Comparison of ENCODE assay signal across 8 mouse cellular contexts in the genomic region with DNA sequence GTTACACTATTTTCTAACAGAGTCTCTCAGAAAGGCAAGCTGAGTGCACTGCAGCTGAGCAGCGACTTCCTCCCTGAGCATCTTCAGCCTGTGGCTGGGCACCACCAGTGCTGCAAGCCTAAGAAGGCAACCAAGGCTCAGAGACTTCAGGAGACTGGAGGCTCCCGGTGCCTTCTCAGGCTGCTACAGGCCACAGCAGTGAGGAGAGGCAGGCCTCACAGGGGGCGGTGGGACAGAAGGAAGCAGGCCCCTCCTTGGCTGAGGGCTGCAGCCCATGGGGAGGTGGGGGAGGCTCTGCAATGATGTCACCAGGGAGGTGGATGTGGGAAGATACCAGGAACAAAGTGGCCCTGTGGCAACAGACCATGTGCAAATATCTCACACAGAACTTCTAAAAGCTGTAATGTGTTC. TPM values are rescaled to one million over a fixed set of nuclear protein-coding genes. Genes with fewer than 3 reads are reported as not detected.
A peak's percentile ranks its signal among the peaks of the same experiment; 100 is the strongest.
DNase-seq lines count a peak whose midpoint lies in the region; ATAC-seq lines count a peak whose summit lies in the region.

No protein-coding gene starts in this region.

- no peaks in the 10 kb centered on the region for H3K27me3 ChIP-seq in kidney, embryonic 14.5 days (ENCODE audit: control insufficient read depth, insufficient read depth, low read length)

- intact Hi-C loops in left cerebral cortex, postnatal 4 days (cut with DNase I) = loop anchor here (10.0 kb wide), 2 partner anchors 645 to 835 kb away; no protein-coding TSS in a partner anchor

- WGBS in kidney, embryonic 14.5 days = 31% methylated on average over 3 of the region's 3 CpGs

- H3K4me2 ChIP-seq in kidney, embryonic 14.5 days (replicated peaks; ENCODE audit: low read depth, low read length) = no peak overlapping the region

- H3K27ac ChIP-seq in kidney, embryonic 14.5 days (ENCODE audit: low read depth, low read length) = no peak overlapping the region; the same call in 1 of the 2 replicates

- 0 out of 2 replicates have a peak, but pooled peaks have one; percentile 26 for ATAC-seq in kidney, embryonic 14.5 days (ENCODE audit: low FRiP score, low TSS enrichment)
- 0 out of 2 replicates have a peak, but pooled peaks have one; percentile 32 for ATAC-seq in erythroid progenitor cell, adult 5-6 weeks (replicated peaks; ENCODE audit: low FRiP score, poor library complexity, severe bottlenecking)
- ATAC-seq in megakaryocyte progenitor cell, adult 5-6 weeks (replicated peaks; ENCODE audit: poor library complexity) = no peak

- DNase-seq in kidney, postnatal 14 days = no peak
- DNase-seq in ZHBTc4 (ENCODE audit: low read depth, low spot score) = peak; percentile 37
- DNase-seq in left cerebral cortex, postnatal 4 days = peak; percentile 25
- no peak for DNase-seq in embryo, embryonic 10 days (ENCODE audit: low spot score)
- no peak for DNase-seq in layer of hippocampus, postnatal 36 days

- H3K36me3 ChIP-seq in kidney, embryonic 14.5 days (ENCODE audit: control insufficient read depth, insufficient read depth, low read length) = peaks cover 3% of the 10 kb centered on the region; the same call in 1 of the 2 replicates

- H3K4me3 ChIP-seq in kidney, embryonic 14.5 days (ENCODE audit: low read length) = no peak overlapping the region

- no peak overlapping the region for H3K9ac ChIP-seq in kidney, embryonic 14.5 days (ENCODE audit: low read depth, low read length)

- H3K9me3 ChIP-seq in kidney, embryonic 14.5 days (ENCODE audit: control insufficient read depth, low read length) = no peaks in the 10 kb centered on the region

- peaks cover 8% of the 10 kb centered on the region; the same call in 1 of the 2 replicates for H3K4me1 ChIP-seq in kidney, embryonic 14.5 days (ENCODE audit: control insufficient read depth, insufficient read depth, low read length)

RNA-seq across cellular contexts. Expression of a gene that starts 25.1 kb away (rescaled TPM):
- 87.4 and 89.1 TPM in 2 replicates for polyA plus RNA-seq in kidney, embryonic 14.5 days (2014; fragmentation: Nextera tagmentation; extraction: Ambion mirVana)
- 11.5 and 14.7 TPM in 2 replicates for total RNA-seq in erythroid progenitor cell, adult 5-6 weeks (2015; ENCODE audit: low replicate concordance)
- total RNA-seq in erythroid progenitor cell, adult 5-6 weeks (2017; ENCODE audit: low replicate concordance) = 3.1 and 7.7 TPM in 2 replicates
- total RNA-seq in left cerebral cortex, postnatal 4 days (2021) = 10 to 100 TPM; 10.8 to 12.5 TPM
- total RNA-seq in megakaryocyte progenitor cell, adult 5-6 weeks (2015) = 125 and 137 TPM in 2 replicates
- total RNA-seq in megakaryocyte progenitor cell, adult 5-6 weeks (2017) = 26.7 and 32.3 TPM in 2 replicates
- 10 to 100 TPM; 33.7 to 36.9 TPM for total RNA-seq in layer of hippocampus, postnatal 36 days (2021)

RNA-seq across cellular contexts. Expression of a gene that starts 50.2 kb away (rescaled TPM):
- 27.4 and 43.9 TPM in 2 replicates for polyA plus RNA-seq in kidney, embryonic 14.5 days (2014; fragmentation: Nextera tagmentation; extraction: Ambion mirVana)
- 22.3 and 29.8 TPM in 2 replicates for total RNA-seq in erythroid progenitor cell, adult 5-6 weeks (2015; ENCODE audit: low replicate concordance)
- 17.1 and 25.2 TPM in 2 replicates for total RNA-seq in erythroid progenitor cell, adult 5-6 weeks (2017; ENCODE audit: low replicate concordance)
- total RNA-seq in left cerebral cortex, postnatal 4 days (2021) = 10 to 100 TPM; 40.8 to 41.8 TPM
- total RNA-seq in megakaryocyte progenitor cell, adult 5-6 weeks (2015) = 28.1 and 34.0 TPM in 2 replicates
- 41.1 and 47.3 TPM in 2 replicates for total RNA-seq in megakaryocyte progenitor cell, adult 5-6 weeks (2017)
- 10 to 100 TPM; 57.2 to 57.5 TPM for total RNA-seq in layer of hippocampus, postnatal 36 days (2021)

RNA-seq across cellular contexts. Expression of a gene that starts 50.7 kb away (rescaled TPM):
- 27.5 and 31.6 TPM in 2 replicates for polyA plus RNA-seq in kidney, embryonic 14.5 days (2014; fragmentation: Nextera tagmentation; extraction: Ambion mirVana)
- 8.8 and 11.9 TPM in 2 replicates for total RNA-seq in erythroid progenitor cell, adult 5-6 weeks (2015; ENCODE audit: low replicate concordance)
- 3.6 and 10.4 TPM in 2 replicates for total RNA-seq in erythroid progenitor cell, adult 5-6 weeks (2017; ENCODE audit: low replicate concordance)
- total RNA-seq in left cerebral cortex, postnatal 4 days (2021) = 10 to 100 TPM; 15.4 to 15.5 TPM
- total RNA-seq in megakaryocyte progenitor cell, adult 5-6 weeks (2015) = 29.7 and 29.9 TPM in 2 replicates
- total RNA-seq in megakaryocyte progenitor cell, adult 5-6 weeks (2017) = 25.7 and 31.9 TPM in 2 replicates
- 10 to 100 TPM; 12.7 to 14.1 TPM for total RNA-seq in layer of hippocampus, postnatal 36 days (2021)

RNA-seq across cellular contexts. Expression of a gene that starts 51.5 kb away (rescaled TPM):
- 33.4 and 36.1 TPM in 2 replicates for polyA plus RNA-seq in kidney, embryonic 14.5 days (2014; fragmentation: Nextera tagmentation; extraction: Ambion mirVana)
- total RNA-seq in erythroid progenitor cell, adult 5-6 weeks (2015; ENCODE audit: low replicate concordance) = 14.1 and 19.7 TPM in 2 replicates
- 13.5 and 20.5 TPM in 2 replicates for total RNA-seq in erythroid progenitor cell, adult 5-6 weeks (2017; ENCODE audit: low replicate concordance)
- 10 to 100 TPM; 46.2 to 49.9 TPM for total RNA-seq in left cerebral cortex, postnatal 4 days (2021)
- total RNA-seq in megakaryocyte progenitor cell, adult 5-6 weeks (2015) = 21.6 and 25.1 TPM in 2 replicates
- 26.6 and 26.9 TPM in 2 replicates for total RNA-seq in megakaryocyte progenitor cell, adult 5-6 weeks (2017)
- 10 to 100 TPM; 47.5 to 54.1 TPM for total RNA-seq in layer of hippocampus, postnatal 36 days (2021)

Comparison
In these comparisons a context has a peak if more than half of its experiments do, and no peak if none do; other contexts are left out.
1. DNase-seq: peak in ZHBTc4 (single experiment) and left cerebral cortex, postnatal 4 days (single experiment); none in kidney, postnatal 14 days (single experiment), embryo, embryonic 10 days (single experiment) and layer of hippocampus, postnatal 36 days (0 of 2).